Mouse (Mus musculus): Measurements from ENCODE around the gene Gpr182. TPM values are rescaled to one million over a fixed set of nuclear protein-coding genes. Genes with fewer than 3 reads are reported as not detected.

Gpr182 gene
- 1.2 and 1.4 TPM in 2 replicates for polyA plus RNA-seq (2012; rRNA removed)

GRCm38 (mm10) chr10:127751548-127751947 is at the start of gene Gpr182:
Gene Gpr182 (minus strand): TSS chr10:127751732.

GRCm38 (mm10) chr10:127800891-127801290 is 49.4 kb upstream of the Gpr182 start, which contains the start of gene Rdh16:
Gene Rdh16 (plus strand): TSS chr10:127801152.

GRCm38 (mm10) chr10:127776011-127776410 is 24.5 kb upstream of the Gpr182 start, which contains the start of gene Rdh9:
Gene Rdh9 (plus strand): TSS chr10:127776386.

GRCm38 (mm10) chr10:127759181-127760110 is 7.9 kb upstream of the Gpr182 start, which contains the start of the genes Rdh1 and Rdh16f1:
Gene Rdh1 (plus strand): TSS chr10:127759721.
Gene Rdh16f1 (plus strand): TSS chr10:127759787.

GRCm38 (mm10) chr10:127739083-127739660 is 12.4 kb downstream of the Gpr182 start, which contains the start of gene Zbtb39:
Gene Zbtb39 (plus strand): TSS chr10:127739538.

GRCm38 (mm10) chr10:127724178-127724577 is 27.4 kb downstream of the Gpr182 start, which contains the start of gene Tac2:
Gene Tac2 (plus strand): TSS chr10:127724478.

GRCm38 (mm10) chr10:127704766-127705220 is 46.7 kb downstream of the Gpr182 start, which contains the start of gene Myo1a:
Gene Myo1a (plus strand): TSS chr10:127705170.

Other genes with a start within 250 kb of the Gpr182 start
- 28.4 and 32.1 TPM in 2 replicates for gene Ndufa4l2, start 236.8 kb downstream of the Gpr182 start, polyA plus RNA-seq (2012; rRNA removed)
- gene Shmt2, start 229.3 kb downstream of the Gpr182 start, polyA plus RNA-seq (2012; rRNA removed), result 34.0 and 35.9 TPM in 2 replicates
- gene Nxph4, start 217.2 kb downstream of the Gpr182 start, polyA plus RNA-seq (2012; rRNA removed), result 0.22 and 0.43 TPM in 2 replicates
- 65.5 and 79.6 TPM in 2 replicates for gene Lrp1, start 130.6 kb downstream of the Gpr182 start, polyA plus RNA-seq (2012; rRNA removed)
- 27.3 and 36.1 TPM in 2 replicates for gene Stat6, start 108.7 kb downstream of the Gpr182 start, polyA plus RNA-seq (2012; rRNA removed)
- 1.5 and 1.7 TPM in 2 replicates for gene Nemp1, start 84.8 kb downstream of the Gpr182 start, polyA plus RNA-seq (2012; rRNA removed)
- 14.6 and 15.5 TPM in 2 replicates for gene Nab2, start 83.2 kb downstream of the Gpr182 start, polyA plus RNA-seq (2012; rRNA removed)
- gene Myo1a, start 46.6 kb downstream of the Gpr182 start, polyA plus RNA-seq (2012; rRNA removed), result 15.6 and 18.5 TPM in 2 replicates
- not detected in 2 replicates for gene Tac2, start 27.3 kb downstream of the Gpr182 start, polyA plus RNA-seq (2012; rRNA removed)
- gene Zbtb39, start 12.2 kb downstream of the Gpr182 start, polyA plus RNA-seq (2012; rRNA removed), result 1.7 and 2.2 TPM in 2 replicates
- 0.01 and 0.10 TPM in 2 replicates for gene Rdh1, start 8.0 kb upstream of the Gpr182 start, polyA plus RNA-seq (2012; rRNA removed)
- gene Rdh16f1, start 8.1 kb upstream of the Gpr182 start, polyA plus RNA-seq (2012; rRNA removed), result 0.15 and 0.23 TPM in 2 replicates
- gene Rdh9, start 24.7 kb upstream of the Gpr182 start, polyA plus RNA-seq (2012; rRNA removed), result not detected in 2 replicates
- 0.19 and 0.31 TPM in 2 replicates for gene Rdh16, start 49.4 kb upstream of the Gpr182 start, polyA plus RNA-seq (2012; rRNA removed)
- gene Rdh19, start 98.2 kb upstream of the Gpr182 start, polyA plus RNA-seq (2012; rRNA removed), result not detected in 2 replicates
- 0.11 TPM in 1 of 2 replicates, not detected in the other for gene Rdh16f2, start 114.7 kb upstream of the Gpr182 start, polyA plus RNA-seq (2012; rRNA removed)
- gene Rdh7, start 137.1 kb upstream of the Gpr182 start, polyA plus RNA-seq (2012; rRNA removed), result 3.9 and 6.2 TPM in 2 replicates
- 8.0 and 9.6 TPM in 2 replicates for gene Sdr9c7, start 146.8 kb upstream of the Gpr182 start, polyA plus RNA-seq (2012; rRNA removed)

Data from stomach, adult 2 months (tissue).